Comparison of ENCODE assay signal across 10 mouse cellular contexts in the genomic region with DNA sequence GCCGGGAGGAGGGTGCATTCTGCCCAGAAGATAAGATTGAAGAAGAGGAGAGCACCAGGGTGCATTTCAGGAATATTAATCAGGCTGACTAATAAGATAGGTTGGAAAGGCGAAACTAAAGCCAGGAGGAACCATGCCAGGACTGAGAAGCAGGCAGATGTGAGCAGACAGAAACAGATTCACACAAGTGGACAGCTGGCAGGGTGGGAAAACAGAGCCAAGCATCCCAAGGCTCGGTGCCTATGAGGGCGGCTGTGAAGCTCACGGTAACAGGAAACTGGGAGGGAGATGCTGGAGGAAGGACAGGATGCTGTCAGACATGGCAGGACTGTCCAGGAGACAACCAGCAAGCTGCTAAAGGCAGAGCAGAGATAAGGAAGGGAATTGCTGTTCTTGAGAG.
DNase-seq lines count a peak whose midpoint lies in the region; ATAC-seq and TF ChIP-seq lines count a peak whose summit lies in the region.
"Had no signal": no experiment of that assay in that cellular context is flagged by ENCODE, and none has a peak within 500 bp of the region (broad histone marks: within the 10 kb centered on the region; RNA-seq: fewer than 3 reads in every experiment).

No protein-coding gene starts in this region.

- no peak overlapping the region for H3K4me3 ChIP-seq in lung, embryonic 14.5 days (ENCODE audit: low read depth, low read length)
- no peak overlapping the region for H3K4me3 ChIP-seq in forebrain, postnatal 0 days (ENCODE audit: low read depth, low read length)
- no peak overlapping the region for H3K4me3 ChIP-seq in midbrain, embryonic 15.5 days
- no peak overlapping the region for H3K4me3 ChIP-seq in stomach, postnatal 0 days (ENCODE audit: low read depth, low read length)

- H3K9ac ChIP-seq in lung, embryonic 14.5 days: no peak overlapping the region
- no peak overlapping the region for H3K9ac ChIP-seq in forebrain, postnatal 0 days
- no peak overlapping the region for H3K9ac ChIP-seq in midbrain, embryonic 15.5 days
- no peak overlapping the region for H3K9ac ChIP-seq in stomach, postnatal 0 days (ENCODE audit: low read length)

- no peak for TF ChIP-seq POLR2A in brain, embryonic 14.5 days (IDR thresholded peaks at IDR 0.05; ENCODE audit: borderline replicate concordance, extremely low read depth, insufficient read depth, insufficient read length, poor library complexity, severe bottlenecking)

- ATAC-seq in lung, embryonic 14.5 days (ENCODE audit: insufficient read depth): peak; percentile 8; the same call in 1 of the 2 replicates
- ATAC-seq in forebrain, postnatal 0 days: peak; percentile 58; the same call in 1 of the 2 replicates
- ATAC-seq in midbrain, embryonic 15.5 days (replicated peaks): no peak
- no peak for ATAC-seq in stomach, postnatal 0 days (ENCODE audit: low FRiP score, low TSS enrichment)
- ATAC-seq in activated CD4-positive, CD25-positive, alpha-beta regulatory T cell, adult 4 months: no peak

- TF ChIP-seq CTCF in lung, embryonic 14.5 days (IDR thresholded peaks at IDR 0.05; ENCODE audit: low read depth): no peak
- no peak for TF ChIP-seq CTCF in brain, embryonic 14.5 days (IDR thresholded peaks at IDR 0.05; ENCODE audit: borderline replicate concordance, extremely low read depth, insufficient read depth, insufficient read length)
- TF ChIP-seq CTCF in forebrain, postnatal 0 days (IDR thresholded peaks at IDR 0.05; ENCODE audit: low read depth): no peak
- no peak for TF ChIP-seq CTCF in stomach, postnatal 0 days (IDR thresholded peaks at IDR 0.05; ENCODE audit: low read depth)

- peak; percentile 13 for DNase-seq in lung, embryonic 14.5 days
- DNase-seq in lung, postnatal 14 days: no peak
- DNase-seq in brain, embryonic 14.5 days (ENCODE audit: low read depth): peak; percentile 62
- peak; percentile 24 for DNase-seq in forebrain, postnatal 0 days
- DNase-seq in stomach, postnatal 0 days (ENCODE audit: low spot score): no peak
- DNase-seq: gastrocnemius, postnatal 36 days; kidney, adult 8-10 months; lung, postnatal 36 days had no signal

- TF ChIP-seq EP300 in stomach, postnatal 0 days (optimal IDR thresholded peaks at IDR 0.05): no peak

- H3K9me3 ChIP-seq in lung, embryonic 14.5 days (ENCODE audit: low read depth, low read length): no peaks in the 10 kb centered on the region
- no peaks in the 10 kb centered on the region for H3K9me3 ChIP-seq in forebrain, postnatal 0 days (ENCODE audit: low read length)
- no peaks in the 10 kb centered on the region for H3K9me3 ChIP-seq in midbrain, embryonic 15.5 days
- no peaks in the 10 kb centered on the region for H3K9me3 ChIP-seq in stomach, postnatal 0 days (ENCODE audit: control insufficient read depth, low read length)

- H3K4me2 ChIP-seq in lung, embryonic 14.5 days: no peak overlapping the region
- H3K4me2 ChIP-seq in forebrain, postnatal 0 days (ENCODE audit: low read depth): no peak overlapping the region
- no peak overlapping the region for H3K4me2 ChIP-seq in midbrain, embryonic 15.5 days
- H3K4me2 ChIP-seq in stomach, postnatal 0 days (replicated peaks; ENCODE audit: low read depth): no peak overlapping the region

- no peaks in the 10 kb centered on the region for H3K27me3 ChIP-seq in lung, embryonic 14.5 days (ENCODE audit: insufficient read depth, low read length)
- no peaks in the 10 kb centered on the region for H3K27me3 ChIP-seq in forebrain, postnatal 0 days (ENCODE audit: insufficient read depth, low read length)
- no peaks in the 10 kb centered on the region for H3K27me3 ChIP-seq in midbrain, embryonic 15.5 days (replicated peaks)
- no peaks in the 10 kb centered on the region for H3K27me3 ChIP-seq in stomach, postnatal 0 days (ENCODE audit: control insufficient read depth, insufficient read depth, low read length)

- 26% methylated on average over 5 of the region's 5 CpGs for WGBS in lung, embryonic 14.5 days
- WGBS in forebrain, postnatal 0 days: 41% methylated on average over 5 of the region's 5 CpGs
- WGBS in midbrain, embryonic 15.5 days: 61% methylated on average over 5 of the region's 5 CpGs
- 51% methylated on average over 5 of the region's 5 CpGs for WGBS in stomach, postnatal 0 days

- H3K27ac ChIP-seq in lung, embryonic 14.5 days (ENCODE audit: low read depth): no peak overlapping the region
- H3K27ac ChIP-seq in forebrain, postnatal 0 days (ENCODE audit: low read depth, low read length): peak overlapping the region; percentile 29; the same call in 1 of the 2 replicates
- peak overlapping the region; percentile 14; the same call in 1 of the 2 replicates for H3K27ac ChIP-seq in midbrain, embryonic 15.5 days
- no peak overlapping the region for H3K27ac ChIP-seq in stomach, postnatal 0 days (replicated peaks)

- H3K4me1 ChIP-seq in lung, embryonic 14.5 days (ENCODE audit: insufficient read depth): no peaks in the 10 kb centered on the region
- no peaks in the 10 kb centered on the region; the same call in 1 of the 2 replicates for H3K4me1 ChIP-seq in forebrain, postnatal 0 days (ENCODE audit: insufficient read depth)
- H3K4me1 ChIP-seq in midbrain, embryonic 15.5 days: peaks cover 48% of the 10 kb centered on the region
- H3K4me1 ChIP-seq in stomach, postnatal 0 days (replicated peaks; ENCODE audit: control insufficient read depth, insufficient read depth): no peaks in the 10 kb centered on the region

- H3K36me3 ChIP-seq in lung, embryonic 14.5 days (ENCODE audit: insufficient read depth): no peaks in the 10 kb centered on the region
- H3K36me3 ChIP-seq in forebrain, postnatal 0 days (ENCODE audit: insufficient read depth): no peaks in the 10 kb centered on the region
- no peaks in the 10 kb centered on the region for H3K36me3 ChIP-seq in midbrain, embryonic 15.5 days (replicated peaks)
- H3K36me3 ChIP-seq in stomach, postnatal 0 days (ENCODE audit: control insufficient read depth, insufficient read depth, low read length): no peaks in the 10 kb centered on the region

Comparison
In these comparisons a context has a peak if more than half of its experiments do, and no peak if none do; other contexts are left out.
1. DNase-seq: peak in lung, embryonic 14.5 days (single experiment), brain, embryonic 14.5 days (single experiment) and forebrain, postnatal 0 days (single experiment); none in lung, postnatal 14 days (single experiment) and stomach, postnatal 0 days (single experiment).
2. ATAC-seq: peak in lung, embryonic 14.5 days (single experiment) and forebrain, postnatal 0 days (single experiment); none in midbrain, embryonic 15.5 days (single experiment), stomach, postnatal 0 days (single experiment) and activated CD4-positive, CD25-positive, alpha-beta regulatory T cell, adult 4 months (single experiment).
3. H3K27ac ChIP-seq: peak in forebrain, postnatal 0 days (single experiment) and midbrain, embryonic 15.5 days (single experiment); none in lung, embryonic 14.5 days (single experiment) and stomach, postnatal 0 days (single experiment).